Mouse (Mus musculus) right cerebral cortex, postnatal 14 days (tissue): Measurements from ENCODE around the gene Gm9903.

ENCODE experiments used
- DNase-seq: peaks from one replicate; pipeline ENCODE4 v3.0.0; 2022

Gene Gm9903

DNA sequence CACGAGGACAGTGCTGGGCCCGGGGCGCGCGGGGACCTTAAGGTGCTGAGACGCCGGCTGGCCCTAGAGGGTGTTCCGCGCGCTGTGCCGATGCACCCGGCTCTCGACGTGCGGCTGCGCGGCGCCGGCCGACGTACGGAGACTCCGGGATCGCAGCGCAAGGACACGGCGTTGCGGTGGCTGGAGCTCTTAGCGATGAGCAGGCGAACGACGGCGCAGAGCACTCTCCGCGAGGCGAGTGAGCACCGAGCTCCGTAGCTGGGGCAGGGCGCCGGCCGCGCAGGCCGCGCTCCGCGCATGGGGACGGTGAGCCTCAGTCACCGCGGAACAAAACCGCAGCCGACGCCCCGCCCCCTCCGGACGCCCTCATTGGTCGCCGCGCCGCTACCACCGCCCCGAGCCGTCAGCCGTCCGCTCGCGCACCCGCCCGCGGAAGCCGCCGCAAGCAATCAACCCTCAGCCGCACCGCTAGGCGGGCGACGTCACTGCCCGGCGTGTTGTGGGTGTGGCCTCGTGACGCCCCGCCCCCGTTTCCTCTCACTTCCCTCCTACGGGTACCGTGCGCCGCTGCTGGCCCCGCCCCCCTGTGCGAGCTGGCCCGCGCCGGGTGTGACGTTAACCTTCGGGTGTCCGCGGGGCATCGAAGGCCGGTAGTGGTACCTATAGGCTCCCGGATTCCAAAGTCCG is at the start of gene Gm9903, which contains the start of gene Fam53a:
Gene Gm9903, plus strand, starts transcription at position 625 of the 687 bp plus-strand sequence.
Gene Fam53a, minus strand, starts transcription at position 335 of the 687 bp plus-strand sequence.
- peak; percentile 100 for DNase-seq

DNA sequence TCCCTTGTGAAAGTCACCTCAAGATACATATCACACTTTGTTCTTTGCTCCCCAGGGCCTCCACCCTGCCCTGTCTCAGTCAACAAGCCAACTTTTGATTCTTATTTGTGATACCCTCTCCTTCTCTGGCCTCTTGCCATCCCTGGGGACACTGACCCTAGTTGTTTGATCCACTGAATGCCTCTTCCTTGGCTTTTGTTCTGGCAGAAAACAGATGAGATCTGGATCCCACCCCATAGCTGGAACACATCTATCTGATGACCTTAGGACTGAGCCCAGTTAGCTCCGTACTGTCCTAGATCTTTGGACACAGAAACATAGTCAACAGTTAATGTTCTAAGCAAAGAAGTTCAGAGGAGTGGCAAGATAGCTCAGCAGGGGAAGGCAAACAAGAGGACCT is 49.4 kb upstream of the Gm9903 start:
- no peak for DNase-seq

DNA sequence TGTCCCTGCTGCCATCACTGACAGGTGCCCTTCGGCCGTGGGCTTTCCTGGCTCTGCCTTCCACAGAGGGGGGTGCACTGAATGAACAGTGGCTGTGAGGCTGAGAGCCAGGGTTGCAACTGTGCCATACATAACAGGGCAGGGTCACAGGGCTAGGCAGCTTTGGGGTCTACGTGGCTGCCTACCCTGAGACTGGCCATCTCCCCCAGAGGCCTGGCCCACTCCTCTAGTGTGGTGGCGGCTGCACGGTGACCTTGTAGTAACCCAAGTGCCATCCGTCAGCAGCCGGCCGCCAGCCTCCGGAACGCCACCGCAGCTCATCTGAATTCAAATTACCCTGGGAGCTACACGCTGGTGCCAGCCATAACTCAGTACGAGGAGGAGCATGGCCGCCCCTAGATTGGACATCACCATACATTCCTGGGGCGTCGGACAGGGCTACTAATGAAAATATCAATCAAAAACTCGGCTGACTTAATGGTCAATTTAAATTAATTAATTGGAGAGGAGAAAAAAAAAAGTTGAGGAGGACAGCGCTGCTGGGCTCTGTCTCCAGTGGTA is 42.1 kb upstream of the Gm9903 start:
- DNase-seq = no peak

DNA sequence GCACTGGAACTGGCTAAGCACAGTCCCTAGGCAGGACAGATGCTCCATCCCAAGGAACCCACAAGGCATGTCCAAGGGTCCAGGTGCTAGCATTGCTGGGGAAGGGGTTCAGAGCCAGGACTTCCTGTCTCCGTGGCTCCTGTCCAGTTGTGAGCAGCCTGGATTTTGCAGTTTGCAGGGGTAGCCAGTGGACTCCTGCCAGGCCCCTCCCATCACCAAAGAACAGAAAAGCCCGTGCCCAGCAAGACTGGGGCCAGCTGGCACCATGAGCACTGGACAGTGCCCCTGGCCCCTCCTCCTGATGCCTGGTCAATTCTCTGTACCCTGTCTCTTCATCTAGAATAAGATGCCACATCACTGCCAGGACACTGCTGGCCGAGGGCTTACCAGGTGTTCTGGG is 41.7 kb upstream of the Gm9903 start:
- DNase-seq = no peak

DNA sequence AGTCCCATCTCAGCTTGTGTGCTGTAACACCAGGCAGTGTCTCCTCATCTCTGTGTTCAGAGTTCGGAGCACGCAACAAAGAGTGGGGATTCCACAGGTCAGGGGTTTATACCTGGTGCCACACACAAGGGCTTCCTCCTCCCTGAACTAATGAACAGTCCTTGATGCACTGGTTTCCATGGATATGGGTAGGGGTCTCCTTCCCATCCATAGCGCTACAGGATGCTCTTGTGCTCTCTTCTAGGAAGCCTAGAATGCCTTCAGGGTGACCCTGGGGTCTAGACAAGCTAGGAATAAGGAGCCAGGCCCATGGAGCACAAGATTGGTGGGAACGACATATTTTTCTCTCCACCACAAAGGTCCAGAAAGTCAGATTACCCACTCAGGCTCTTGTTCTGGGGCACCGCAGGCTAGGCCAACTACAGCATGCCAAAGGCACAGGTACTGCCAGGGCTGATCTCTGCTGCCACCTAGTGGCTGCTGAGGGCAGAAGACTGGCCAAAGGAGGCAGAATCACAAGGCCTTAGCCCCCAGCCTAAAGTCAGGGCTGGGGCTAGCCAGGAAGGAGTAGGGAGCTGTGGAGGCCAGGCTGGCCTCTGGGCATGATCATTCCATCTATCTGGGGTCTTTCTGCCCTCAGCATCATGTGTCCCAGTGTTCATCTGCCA is 40.4 kb upstream of the Gm9903 start:
- peak; percentile 80 for DNase-seq

DNA sequence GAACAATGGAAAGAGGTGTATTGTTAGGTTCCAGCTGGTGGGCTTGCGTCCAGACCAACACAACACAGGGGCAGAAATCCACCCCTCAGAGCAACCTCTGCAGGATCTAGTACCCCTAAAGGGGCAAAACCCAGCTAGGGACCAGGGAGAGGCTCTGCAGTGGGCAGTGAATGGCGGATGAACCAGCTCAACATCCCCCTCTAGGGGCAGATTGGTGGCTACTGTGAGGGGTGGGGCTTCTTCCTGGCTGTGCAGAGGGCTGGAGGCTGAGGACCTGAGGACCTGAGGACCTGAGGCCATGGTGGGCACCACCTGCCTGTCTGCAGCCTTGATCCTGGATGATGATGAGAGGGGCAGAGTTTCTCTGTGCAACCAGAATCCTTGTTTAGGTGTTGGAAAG is 36.1 kb upstream of the Gm9903 start:
- no peak for DNase-seq

DNA sequence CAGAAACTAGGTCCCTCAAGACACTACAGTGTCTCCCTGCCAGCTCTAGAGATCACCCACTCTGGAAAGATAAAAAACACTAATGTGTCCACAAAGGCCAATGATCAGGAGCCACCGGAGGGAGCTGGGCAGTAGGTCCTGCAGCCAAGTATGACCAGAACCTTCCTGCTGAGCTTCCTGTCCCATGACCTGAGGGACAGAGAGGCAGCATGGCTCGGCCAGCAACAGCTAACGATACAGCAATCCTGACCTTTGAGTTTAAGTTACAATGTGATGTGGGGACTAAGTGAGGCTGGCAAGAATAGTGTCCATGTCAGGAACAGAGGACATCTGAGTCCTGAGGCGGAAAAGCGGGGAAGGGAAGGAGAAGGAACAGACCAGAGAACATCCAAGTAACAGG is 24.4 kb upstream of the Gm9903 start:
- no peak for DNase-seq

DNA sequence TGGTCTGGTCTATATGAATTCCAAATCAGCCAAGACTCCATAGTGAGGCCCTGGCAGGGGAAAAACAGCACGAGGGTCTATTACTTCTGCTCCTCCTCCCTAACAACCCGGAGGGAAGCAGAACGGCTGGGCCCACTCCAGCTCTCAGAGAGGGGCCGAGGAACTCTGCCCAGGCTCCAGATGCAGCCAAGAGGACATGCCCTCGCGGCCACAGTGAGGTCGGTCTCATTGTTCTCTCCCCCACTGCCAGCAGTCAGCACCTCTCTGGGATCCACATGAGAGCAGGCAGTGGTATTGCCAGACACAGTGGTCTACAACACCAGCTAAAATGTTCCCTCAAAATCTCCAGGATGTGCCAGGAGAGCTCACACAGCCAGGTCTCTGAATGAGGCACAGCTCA is 23.1 kb upstream of the Gm9903 start:
- no peak for DNase-seq

DNA sequence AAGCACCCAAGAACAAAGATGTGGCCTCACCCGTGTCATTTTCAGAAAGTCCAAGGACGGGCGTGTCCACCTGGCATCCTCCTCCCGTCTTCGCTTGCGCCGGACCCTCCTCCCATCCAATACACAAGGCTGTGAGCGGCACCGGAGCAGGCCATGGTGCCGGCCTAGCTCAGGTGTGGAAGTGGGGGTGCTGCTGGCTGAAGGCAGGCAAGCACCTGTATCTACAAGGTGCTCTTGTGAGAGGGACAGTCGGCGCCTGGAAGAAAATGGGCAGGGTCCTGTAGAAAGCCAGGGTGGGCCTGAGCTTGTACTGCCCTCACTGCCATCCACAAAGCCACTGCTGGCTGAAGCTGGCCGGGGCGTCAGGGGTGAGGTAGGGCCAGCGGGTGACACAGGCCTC is 22.3 kb upstream of the Gm9903 start:
- no peak for DNase-seq

DNA sequence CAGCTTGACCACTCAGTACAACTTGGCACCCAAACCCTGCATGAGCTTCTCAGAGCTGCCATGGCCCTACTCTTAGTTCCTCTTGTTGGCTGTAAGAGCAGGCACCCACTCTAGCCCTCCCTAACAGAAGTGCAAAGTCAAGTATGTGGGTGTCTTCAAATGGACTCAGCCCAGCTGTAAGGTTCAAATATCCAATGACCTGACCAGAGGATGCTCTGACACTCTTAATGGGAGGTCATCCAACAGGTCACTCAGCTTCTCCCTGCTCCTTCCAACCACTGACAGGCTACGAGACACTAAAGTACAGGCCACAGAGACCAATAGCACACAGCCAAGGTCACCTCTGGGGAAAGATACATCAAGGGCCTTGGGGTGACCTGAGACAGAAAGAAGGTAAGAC is 20.5 kb upstream of the Gm9903 start:
- no peak for DNase-seq

DNA sequence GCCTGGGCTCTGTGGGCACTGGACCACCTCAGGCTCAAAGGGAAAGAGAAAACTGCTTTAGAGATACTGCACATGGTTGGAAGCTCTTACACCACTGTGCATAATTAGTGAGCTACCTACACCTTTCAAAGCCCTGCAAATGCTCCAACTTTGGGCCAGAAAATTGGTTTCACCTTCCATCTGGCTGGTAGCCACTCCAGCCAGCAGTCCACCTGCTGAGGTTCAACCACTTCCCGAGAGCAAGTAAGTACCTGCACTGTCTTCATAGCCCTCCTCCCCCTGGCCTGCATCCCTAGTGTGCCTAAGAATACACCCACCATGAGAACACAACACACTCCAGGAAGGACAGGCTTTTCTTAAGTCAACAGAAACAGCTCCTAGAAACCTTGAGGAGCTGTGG is 17.9 kb upstream of the Gm9903 start:
- no peak for DNase-seq

DNA sequence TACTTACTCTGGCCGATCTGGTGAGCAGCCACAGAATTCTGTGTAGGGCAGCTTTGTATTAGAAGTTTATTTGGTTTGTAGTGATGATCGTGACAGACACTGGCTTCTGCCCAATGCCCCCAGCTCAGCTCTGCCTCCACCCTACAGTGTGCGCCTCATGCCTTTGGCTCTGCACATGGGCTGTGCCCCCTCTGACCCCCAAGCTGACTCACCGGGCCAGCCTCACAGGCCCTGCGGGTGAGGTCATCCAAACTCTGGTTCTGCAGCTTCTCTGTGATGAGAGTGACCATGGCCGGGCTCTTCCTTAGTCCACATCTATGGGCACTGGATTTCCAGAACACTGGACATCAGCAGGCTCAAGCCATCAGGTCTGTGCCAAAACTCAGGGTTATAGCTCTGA is 15.3 kb upstream of the Gm9903 start:
- no peak for DNase-seq

DNA sequence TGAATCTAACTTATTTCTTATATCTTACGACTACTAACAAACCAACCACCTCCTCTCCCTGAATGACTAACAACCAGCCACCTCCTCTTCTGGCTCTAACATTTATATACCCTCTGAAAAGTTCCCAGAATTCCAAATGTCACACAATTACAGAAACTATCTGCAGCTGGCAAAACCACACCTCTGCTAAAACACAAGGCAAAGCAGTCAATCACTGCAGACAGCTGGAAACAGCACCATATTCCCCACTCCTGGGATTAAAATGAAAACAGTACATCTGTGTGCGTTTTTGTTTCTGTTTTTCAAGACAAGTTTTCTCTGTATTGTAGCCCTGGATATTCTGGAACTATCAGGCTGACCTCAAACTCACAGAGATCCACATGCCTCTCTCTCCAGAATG is 7.1 kb upstream of the Gm9903 start:
- DNase-seq = no peak

DNA sequence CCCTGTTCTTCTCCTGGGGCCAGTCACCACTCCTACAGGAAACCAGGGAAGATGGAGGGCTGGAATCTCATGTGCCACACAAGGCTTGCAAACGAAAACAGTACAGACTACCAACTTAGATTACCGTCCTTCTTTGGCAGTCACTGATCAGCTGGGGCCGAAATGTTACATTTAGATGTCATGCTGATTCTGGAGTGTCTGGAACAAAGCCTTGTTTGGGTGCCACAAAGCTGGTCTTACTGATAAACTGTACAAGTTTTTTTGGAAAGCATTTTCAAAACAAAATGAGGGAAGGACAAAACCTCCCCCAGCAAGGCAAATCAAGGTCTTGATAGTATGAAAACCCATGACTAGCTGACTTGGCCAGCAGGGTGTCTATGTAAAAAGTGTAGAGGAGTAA is 6.0 kb upstream of the Gm9903 start:
- DNase-seq = no peak

DNA sequence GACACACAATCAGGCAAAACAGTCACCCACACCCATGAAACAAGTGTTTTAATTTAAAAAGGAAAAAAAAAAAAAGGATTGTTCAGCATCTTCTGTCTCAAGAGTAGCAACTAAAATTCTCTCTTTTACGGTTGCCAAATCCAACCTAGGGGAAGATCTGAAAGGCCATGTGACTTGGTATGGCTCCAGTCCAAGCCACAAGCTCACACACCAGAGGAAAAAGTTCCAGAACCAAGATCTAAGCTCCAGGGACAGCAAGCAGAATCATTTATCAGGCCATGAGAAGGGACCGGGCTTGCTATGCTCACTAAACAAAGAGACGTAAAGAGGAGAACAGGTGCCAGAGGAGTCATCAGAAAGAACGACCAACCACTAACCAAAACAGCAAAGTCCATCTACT is 1.8 kb upstream of the Gm9903 start:
- DNase-seq = no peak

DNA sequence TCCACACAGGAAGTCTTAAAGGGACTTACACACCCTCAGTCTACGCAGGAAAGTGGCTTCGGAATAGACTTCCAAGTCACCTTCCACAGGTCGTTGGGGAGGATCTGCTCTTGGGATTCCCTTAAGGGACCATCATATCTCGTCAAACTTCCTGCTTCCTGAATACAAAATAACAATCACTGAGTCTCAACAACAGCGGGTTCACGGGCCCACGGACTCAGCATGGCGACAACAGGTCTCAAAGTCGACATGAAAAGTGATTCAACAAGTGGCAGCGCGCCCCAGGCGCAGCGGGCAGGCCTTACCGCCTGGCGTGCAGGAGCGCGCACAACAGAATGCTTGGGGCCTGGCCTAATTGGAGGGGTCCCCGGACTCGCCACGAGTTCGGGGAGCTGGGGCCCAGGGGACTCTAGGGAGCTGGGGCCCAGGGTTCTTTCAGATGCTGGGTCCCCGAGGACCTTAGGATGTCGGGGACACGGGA is 865 bp upstream of the Gm9903 start:
- DNase-seq = peak; percentile 49

DNA sequence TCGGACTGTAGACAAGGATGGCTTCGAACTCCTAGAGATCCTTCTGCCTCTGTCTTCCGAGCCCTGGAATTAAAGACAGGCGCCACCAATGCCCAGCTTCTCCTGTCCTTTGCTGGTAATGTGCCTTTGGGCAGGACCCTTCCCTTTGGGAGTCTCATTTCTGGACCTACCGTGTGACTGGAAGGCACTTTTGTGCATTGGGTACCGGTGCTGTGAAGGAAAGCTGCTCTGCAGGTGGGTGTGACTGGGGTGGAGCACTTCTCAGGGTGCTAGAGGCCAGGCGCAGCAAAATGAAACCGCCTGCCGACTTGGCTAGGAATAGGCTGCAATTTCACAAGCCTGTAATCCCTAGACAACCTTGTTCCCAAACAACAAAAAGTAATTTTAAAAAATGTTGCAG is 336 bp downstream of the Gm9903 start:
- DNase-seq = no peak

DNA sequence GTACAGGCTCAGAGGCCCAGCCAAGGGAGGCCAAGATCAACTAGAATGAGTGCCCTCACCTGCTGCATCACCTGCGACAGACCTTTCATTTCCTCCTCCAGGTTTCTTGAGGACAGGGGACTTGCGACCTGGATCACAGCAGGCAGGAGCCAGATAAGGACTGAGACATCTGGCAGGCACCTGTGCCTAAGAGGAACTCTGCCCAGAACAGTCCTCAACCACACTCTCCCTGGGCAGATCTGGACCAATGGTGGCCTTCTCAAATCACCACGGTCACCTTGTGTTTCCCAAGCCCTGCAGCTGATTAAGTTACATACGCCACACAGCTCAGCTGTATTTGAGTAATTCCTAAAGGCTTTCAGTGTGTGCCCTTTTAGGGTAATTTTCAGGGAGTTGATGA is 890 bp downstream of the Gm9903 start:
- no peak for DNase-seq

DNA sequence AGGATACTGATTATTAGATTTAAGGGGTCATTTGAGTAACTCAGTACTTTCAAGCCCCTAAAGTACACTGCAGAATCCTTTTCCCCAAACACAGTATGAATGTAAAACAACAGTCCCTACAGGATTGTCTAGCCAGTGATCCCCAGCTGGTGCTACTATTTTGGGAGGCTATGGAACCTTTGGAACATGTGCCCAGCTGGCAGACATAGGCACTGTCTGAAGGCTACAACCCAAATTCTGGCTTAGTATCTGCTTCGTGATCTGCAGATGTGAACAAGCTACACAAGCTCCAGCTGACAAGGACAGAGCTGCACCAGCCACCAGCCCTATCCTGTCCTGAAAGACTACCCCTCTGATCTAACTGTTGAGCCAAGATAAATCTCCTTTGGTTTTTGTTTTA is 2.8 kb downstream of the Gm9903 start:
- no peak for DNase-seq

DNA sequence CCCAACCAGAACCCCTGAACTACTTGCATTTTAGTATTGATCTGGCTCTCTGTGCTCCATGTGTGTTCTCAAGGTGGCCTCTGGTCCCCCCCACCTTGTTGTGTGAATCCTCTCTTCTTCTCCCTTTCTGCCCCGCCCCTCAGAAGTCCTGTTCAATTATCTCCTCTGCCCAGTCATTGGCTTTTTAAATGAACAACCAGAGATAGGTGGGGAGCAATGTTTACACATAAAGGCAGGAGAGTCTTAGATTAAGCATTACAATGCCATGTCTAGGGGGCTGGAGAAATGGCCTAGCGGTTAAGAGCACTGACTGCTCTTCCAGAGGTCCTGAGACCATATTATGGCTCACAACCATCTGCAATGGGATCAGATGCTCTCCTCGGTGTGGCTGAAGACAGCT is 5.6 kb downstream of the Gm9903 start:
- DNase-seq = no peak

DNA sequence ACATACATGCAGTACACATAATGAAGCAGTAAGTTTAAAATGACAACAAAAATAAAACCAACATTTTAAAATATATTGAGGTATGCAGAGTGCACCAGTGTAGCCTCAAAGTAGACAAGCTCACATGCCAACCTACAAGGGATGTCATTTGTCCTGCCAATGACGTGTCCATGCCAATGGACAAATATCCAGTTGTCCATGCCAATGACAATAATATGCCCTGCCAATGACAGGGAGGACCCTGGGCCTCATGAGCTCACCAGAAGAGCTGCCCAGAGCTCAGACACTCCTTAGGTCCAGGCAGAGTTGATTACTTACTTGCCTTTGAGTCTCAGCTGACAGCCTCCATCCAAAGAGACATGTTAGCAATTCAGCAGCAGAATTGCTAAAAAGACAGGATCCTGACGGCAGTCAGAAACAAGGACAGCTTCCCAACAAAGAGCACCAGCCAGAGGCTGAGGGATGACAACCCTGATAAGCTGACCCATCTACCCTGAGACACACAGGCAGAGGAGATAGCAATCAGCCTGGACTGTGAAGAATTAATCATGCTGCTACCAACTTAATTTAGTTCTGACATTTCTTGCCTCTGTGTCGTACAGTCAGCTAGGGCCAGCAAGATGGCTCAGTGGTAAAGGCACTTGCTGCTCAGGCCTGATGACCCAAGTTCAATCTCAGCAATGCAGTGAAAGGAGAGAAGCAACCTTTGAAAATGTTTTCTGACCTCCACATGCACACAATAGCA is 8.1 kb downstream of the Gm9903 start:
- no peak for DNase-seq

DNA sequence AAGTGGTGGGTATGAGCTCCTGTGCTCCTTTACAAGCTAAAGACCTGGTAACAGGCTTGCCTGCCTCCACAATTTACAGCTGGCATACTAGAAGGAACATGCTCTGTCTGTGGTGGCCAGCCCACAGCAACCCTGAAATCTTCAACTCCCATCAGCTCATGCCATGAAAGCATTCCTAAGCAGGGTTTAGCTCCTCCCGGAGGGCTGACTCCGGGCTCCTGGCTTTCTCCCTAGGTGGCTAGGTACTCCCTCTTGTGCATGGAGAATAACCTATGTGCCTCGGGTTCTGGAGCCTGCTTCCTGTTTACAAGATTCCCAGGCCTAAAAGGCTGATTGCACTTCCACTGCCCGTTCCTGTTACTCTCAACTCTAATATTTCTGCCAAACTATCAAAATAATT is 9.1 kb downstream of the Gm9903 start:
- no peak for DNase-seq

DNA sequence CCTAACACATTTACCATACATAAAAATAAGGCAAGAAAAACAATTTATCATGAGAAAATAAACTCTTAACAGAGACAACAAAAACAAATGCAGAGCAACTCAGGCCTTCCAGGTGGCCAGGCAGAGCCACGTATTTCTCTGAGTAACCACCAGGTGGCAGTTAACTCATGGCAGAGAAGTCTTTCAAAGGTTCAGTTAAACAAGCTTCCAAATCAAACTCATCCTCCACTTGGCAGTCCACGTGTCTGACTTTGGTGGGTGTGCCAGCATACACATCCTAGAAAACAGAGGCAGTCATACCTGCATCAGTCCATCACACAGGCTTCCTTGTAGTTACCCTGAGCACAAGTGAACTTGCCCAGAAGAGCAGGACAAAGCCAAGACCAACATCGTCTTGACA is 10.9 kb downstream of the Gm9903 start:
- peak; percentile 22 for DNase-seq

DNA sequence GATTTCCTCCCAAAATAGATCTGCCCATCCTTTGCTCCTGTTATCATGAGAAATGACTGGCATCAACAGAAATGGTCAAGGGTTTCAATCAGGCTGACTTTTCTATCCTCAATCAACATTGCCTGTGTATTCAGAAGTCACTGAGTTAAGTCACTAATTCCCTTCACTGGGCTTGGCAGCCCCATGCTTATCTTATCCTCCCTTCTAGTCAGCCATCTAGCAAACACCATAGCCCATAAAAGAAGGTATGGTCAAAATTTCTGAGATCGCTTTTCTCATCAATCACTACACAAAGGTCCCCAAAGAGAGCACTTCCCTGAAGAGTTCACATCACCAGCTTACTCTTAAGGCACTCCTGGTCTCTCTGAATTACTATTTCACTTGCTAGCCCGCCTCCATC is 21.3 kb downstream of the Gm9903 start:
- DNase-seq = no peak
